Mouse (Mus musculus): ENCODE results near the gene Yes1.
"Not testable (repeated sequence)": the region's sequence is repeated elsewhere in the genome, so short reads cannot be mapped to it uniquely, and the experiment has no call there.

The Yes1 gene

DNA sequence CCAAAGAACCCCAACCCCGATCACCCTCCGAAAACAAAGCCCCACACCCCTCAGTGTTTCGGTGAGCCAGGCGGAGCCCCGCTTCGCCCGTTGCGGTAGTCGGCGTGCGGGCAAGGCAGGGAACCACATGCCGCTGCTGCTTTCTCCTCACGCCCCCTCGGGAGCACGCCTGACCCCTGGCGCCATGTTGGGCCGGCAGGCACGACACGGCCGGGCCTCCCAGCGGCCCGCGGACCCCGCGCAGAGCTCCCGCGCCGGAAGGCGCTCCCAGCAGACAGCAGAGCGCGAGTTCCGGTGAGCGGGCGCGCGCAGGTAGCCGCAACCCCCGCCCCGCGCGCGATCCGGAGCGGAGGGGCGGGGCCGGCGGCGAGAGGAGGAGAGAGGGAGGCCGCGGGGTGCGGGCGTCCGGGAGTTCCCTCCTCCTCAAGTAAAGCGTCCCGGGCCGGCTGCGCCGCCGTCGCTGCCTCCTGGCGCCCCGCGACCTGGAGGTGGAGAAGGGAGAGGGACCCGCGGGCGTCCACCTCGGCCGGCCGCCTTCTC lies at the start of gene Yes1:
Gene Yes1 (plus strand): TSS at position 371 of the 540 bp plus-strand sequence.
- peak; percentile 33 to 34 for DNase-seq (ENCODE audit: low spot score in 2 of 2)

DNA sequence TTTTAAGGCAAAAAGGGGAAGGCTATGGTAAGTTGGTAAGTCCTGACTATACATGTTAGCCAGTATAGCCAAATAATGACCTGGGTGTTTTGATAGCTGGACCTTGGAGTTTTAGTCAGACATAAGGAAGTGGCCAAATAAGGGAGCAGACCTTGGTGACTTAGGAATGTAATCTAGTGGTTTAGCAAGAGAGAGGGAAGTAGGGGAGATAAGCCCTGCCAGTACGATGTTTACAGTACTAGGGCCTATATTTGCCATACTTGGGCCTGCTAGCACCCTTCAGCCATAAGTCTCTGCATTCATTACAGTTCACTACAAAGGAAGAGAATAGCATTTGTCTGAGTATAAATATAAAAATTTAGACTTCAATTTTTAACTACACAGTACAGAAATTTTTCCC lies 46.3 kb upstream of the Yes1 start:
- DNase-seq (ENCODE audit: low spot score in 2 of 2), result no peak

DNA sequence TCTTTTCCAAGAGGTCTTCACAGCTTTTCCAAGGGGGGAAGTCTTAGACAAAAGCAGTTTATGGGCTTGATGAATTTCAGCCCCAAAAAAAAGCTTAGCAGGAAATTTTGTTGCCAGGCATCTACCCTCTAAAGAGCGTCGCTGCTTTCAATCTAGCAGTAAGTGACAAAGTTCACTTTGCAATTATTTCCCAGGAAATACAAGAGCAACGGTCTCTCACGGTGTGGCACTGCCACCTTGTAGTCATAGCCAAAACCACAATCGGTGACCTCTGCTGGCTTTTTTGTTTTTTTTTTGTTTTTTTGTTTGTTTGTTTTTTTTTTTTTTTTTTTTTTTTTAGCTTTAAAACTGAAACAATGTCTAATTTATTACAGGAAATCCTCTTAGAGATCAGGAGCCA lies 39.2 kb upstream of the Yes1 start:
- DNase-seq (ENCODE audit: low spot score in 2 of 2), result no peak

DNA sequence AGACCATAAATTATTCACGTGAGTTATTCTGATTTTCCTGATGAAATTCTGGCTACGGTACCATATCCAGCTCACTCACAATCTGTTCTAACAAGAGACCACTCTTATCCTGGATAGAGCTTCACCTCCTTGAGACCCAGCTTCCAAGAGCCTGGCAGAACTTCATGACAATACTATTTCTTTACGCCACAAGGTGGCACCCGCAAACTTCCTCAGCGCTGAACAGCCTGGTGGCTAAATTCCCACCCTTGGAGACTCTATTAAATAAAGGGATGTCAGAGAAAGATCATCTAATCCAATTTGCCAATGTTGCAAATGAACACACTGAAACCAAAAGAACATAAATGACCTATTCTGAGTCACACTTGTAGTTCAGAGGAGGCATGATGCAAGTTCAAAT lies 22.8 kb upstream of the Yes1 start:
- DNase-seq (ENCODE audit: low spot score in 2 of 2), result peak; percentile 19 to 32

DNA sequence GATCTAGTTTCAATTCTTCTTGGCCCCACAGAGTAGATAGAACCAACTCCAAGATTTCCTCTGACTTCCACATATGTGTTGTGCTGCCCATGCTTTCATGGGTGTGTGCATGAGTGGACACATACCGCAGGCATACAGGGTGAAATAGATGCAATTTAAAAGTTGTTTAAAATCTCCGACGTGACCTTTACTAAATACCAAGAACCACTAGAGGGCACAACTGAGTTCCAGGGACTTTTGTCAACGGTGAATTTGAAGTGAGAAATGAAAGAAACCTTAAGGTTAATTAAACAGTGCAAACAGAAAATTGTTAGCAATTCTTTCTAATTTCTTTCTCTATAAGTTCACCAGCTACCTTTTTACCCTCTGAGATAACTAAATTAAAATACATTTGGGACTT lies 17.2 kb upstream of the Yes1 start:
- DNase-seq (ENCODE audit: low spot score in 2 of 2), result no peak

DNA sequence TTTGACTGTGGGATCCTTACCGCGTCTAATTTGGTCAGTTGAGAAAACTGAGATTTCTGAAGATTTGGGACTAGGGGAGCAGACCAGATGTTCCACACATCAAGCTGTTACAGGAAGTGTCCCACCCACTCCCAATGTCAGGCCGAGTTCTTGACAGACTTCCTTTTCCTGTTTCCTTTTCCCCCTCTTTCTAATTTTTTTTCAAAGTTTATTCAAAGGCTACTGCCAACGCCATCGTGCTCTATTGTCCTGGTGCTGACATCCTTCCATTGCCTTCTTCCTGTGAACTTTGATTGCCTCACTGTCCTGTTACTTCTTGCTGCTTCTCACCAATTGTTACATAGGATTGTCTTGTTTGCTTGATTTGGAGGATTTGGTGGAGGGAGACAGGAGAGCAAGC lies 16.6 kb upstream of the Yes1 start:
- no peak for DNase-seq (ENCODE audit: low spot score in 2 of 2)

DNA sequence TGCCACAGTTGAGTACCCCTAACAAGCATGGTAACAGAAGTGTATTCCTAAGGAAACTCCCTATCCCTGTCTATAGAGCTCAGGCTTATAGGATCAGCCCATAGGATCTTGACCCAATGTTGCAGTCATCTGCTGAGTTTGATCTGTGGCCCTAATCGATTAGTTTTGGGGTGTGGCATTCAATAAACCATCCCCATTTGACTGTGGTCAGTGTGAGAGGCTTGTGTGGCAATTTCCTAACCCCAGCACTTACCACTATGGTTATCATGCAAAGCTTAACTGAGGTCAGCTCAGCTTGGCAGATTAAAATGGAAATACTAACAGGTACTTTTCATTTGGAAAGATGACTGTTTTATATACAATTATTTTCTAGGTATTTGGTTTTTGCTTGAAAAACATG lies 5.1 kb upstream of the Yes1 start:
- DNase-seq (ENCODE audit: low spot score in 2 of 2), result no peak

DNA sequence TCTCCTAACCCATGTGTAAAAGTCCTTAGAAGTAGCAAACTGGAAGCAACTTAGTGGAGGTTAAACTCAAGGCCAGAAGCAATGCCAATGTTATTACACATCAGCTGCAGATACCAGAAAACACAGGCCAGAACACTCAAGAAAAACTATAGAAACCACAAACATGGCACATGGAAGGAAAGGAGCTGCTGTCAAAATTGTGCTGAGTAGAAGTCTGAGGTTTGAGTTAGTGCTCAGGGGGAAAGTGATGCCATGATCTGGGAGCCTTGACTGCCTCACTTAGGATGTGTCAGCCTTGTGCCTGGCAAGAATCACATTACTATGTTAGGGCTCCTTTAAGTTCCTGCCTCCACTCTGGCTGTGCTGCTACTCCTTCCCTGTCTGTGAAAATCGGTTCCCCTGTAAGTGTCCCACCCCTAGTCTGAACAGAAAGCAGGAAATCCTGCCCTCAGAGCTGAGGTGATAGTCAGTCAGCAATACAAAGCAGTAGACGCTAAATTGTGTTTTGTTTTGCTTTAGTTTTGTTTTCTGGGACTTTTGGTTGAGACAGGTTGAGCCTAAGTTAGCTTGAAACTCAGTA lies 3.1 kb upstream of the Yes1 start:
- no peak for DNase-seq (ENCODE audit: low spot score in 2 of 2)

DNA sequence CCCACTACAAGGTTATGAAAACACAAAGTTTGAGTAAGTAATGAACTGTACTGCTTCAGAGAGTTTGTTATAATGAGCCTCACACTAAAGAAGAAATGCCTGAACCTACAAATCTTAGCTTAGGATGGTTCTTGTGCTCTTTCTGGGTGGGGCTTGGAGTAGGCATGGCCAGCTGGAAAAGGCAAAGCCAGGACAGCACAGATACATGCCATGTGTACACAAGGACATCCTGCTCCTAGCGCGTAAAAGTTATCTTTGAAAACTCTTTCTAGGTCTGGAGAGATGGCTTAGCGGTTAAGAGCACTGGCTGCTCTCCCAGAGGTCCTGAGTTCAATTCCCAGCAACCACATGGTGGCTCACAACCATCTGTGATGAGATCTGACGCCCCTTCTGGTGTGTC lies 2.5 kb upstream of the Yes1 start:
- no peak for DNase-seq (ENCODE audit: low spot score in 2 of 2)

DNA sequence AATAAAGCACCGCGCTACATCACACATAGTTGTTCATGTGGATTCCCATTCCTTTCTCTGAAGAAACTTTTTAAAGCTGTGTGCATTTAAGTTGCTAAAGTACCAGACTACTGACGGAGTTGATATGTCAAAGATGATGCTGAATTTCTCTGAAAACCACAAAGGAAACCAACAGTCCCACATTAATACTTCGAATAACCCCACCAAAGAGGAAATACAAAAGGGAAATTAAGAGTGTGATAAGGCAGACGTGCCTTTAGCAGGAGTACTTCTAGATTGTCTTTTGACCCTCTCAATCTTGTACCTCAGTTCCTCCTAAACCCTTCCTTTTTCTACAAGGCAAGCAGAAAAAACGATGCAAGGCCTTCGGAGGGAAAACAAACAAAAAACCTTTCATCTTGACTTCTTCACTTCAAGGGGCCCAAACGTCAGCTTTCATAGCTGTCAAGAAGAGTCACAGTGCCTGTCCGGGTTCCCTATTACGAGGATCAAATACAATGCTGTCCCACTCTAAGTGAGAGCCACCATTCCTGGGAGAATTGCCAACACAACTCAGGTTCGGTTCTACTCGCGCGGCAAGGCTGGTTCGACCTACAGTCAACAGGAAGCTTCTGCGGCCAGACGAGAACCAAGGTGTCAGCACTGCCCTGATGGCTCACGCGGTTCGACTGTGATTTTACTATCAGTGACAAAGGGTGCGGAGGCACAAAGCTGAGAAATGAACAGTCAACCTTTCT lies 739 bp upstream of the Yes1 start:
- DNase-seq (ENCODE audit: low spot score in 2 of 2), result peak; percentile 1 to 11

DNA sequence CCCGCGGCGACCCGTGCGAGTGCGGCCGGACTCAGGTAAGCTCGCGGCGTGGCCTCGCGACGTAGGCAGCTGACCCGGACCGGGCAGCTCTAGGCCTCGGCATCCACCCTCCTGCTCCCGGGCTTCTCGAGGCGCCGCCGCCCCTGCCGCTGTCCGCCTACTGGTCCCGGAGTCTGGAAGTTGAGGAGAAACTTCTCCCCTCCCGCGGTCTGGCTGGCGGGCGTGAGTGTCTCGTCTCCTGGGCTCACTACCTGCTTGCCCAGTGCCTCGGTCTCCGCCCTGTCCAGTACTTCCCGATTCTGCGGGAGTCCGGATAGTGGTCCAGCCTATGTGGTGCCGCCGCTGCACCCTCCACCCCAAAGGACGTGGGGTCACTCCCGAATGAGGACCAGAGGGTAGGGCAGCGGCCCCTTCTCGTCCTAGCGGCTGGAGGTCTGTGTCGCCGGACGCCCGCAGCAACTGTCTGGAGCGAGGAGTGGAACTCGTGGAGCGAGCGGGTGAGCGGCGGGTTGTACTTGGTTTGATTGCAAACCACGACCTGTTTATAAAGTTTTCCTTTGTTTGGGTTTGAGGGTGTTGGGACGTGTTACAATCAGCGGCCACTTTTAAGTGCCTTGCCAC lies 480 bp downstream of the Yes1 start:
- DNase-seq (ENCODE audit: low spot score in 2 of 2), result peak; percentile 3 to 5

DNA sequence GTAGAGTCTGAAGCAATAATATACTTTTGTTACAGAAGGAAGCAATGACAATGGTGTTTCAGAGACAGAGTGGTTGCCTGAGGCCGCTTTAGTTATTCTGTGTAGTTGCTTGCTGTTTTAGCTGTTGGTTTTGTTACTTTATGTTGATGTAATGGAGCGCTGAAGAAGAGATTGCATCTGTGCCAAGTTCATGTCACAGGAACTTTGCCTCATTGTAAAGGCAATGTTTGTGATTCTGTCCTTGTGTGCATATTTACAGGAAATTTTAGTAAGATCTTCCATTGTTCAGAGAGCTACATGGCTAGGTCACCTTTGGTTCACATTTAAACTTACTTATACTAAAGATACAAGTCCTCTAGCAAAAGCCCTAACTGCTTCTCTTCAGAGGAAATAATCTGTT lies 3.3 kb downstream of the Yes1 start:
- no peak for DNase-seq (ENCODE audit: low spot score in 2 of 2)

DNA sequence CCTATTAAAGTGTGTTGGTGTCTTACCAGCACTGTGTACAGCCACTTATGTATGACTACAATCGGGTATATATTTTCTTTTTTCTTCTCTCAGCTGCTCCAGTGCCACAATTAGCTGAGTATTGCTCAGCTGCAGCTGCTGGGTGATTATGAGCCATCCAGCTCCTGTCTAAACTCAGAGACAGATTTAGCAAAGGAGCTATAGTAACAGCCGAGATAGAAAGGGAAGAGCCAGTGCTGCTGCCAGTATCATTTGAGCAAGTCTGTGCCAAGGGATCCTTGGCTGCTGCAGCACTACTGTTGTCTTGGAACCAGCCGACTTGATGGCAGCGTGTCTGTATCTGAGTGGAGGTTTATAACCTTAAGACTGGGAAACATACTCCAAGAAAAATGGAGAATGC lies 3.7 kb downstream of the Yes1 start:
- DNase-seq (ENCODE audit: low spot score in 2 of 2), result peak; percentile 53 to 68

DNA sequence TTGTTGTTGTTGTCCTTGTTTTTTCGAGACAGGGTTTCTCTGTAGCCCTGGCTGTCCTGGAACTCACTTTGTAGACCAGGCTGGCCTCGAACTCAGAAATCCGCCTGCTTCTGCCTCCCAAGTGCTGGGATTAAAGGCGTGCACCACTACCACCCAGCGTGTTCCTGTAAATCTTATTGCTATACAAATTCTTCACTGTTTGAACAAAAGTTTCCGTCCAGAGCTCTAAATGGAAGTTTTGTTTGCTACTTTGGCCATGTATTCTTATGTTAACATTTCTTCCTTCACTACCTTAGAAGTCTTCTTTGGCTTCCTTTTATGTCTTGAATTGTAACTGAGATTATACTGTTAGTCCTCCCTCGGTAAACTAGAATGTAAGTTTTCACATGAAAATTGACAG lies 5.5 kb downstream of the Yes1 start:
- DNase-seq (ENCODE audit: low spot score in 2 of 2), result not testable (repeated sequence)

DNA sequence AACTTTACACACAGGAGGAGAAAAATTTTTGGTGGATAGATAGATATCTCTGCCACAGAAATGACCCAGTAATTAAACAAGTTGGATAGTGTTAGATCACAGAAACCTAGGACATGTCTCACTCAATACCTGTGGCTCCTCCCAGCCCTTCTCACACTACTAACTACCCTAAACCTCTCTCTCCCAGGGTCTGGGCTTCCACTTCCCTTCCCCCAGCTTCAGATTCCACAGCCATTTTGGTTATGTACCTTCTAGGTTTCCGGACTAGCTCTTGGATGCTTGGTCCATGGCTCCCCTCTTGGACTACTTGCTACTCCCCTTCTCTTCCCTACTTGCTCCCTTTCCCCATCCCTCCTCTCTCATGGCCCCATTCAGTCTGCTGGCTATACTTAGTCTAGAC lies 6.9 kb downstream of the Yes1 start:
- DNase-seq (ENCODE audit: low spot score in 2 of 2), result no peak

DNA sequence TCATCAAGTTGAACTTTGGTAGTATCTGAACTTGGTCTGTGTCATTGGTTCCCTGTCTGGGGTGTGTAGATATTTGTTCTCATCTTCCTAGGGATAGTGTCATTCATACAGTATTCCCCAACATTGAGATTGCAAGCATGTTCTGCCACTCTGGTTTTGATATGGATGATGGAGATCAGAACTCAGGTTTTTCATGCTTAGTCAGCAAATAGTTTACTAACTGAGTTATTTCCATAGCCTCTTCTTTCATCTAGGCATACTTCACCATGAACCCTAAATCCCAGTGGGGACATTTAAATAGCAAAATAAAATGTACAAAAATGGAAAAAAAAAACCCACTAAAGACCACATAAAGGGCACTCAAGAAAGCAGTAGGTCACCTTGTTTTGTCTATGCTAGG lies 12.7 kb downstream of the Yes1 start:
- DNase-seq (ENCODE audit: low spot score in 2 of 2), result no peak

DNA sequence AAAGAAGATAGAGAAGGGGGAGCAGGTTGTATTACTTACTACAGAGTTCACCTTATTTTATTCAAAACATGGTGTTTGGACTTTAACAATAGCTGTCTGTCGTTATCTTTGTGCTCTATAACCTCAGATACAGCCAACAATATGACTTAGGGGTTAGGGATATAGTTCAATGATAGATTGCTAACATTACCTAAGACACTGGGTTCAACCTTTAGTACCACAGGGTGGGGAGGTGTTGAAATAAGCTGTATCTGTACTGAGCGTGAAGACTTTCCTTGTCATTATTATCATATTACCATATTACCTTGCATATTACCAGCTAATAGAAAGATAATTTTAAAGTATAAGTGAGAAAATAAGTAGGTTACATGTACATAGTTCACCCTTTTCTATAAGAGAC lies 13.8 kb downstream of the Yes1 start:
- no peak for DNase-seq (ENCODE audit: low spot score in 2 of 2)

DNA sequence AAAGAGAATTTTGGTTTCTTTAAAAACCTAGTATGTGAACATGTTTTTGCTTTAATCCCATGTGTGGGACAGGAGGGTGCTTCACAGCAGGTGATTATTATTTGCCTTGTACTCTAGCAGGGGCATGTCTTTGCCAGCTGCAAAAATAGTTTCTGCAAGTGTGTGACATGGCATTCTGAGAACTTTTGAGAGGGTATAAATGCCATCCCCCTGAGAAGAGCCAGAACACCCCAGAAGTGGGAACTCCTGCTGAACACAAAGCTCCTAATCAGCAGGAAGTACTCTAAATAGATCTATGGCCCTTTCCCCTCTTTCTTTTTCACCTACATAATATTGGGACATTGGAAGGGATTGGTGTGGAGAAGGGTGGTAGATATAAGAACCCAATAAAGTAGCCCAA lies 22.2 kb downstream of the Yes1 start:
- no peak for DNase-seq (ENCODE audit: low spot score in 2 of 2)

DNA sequence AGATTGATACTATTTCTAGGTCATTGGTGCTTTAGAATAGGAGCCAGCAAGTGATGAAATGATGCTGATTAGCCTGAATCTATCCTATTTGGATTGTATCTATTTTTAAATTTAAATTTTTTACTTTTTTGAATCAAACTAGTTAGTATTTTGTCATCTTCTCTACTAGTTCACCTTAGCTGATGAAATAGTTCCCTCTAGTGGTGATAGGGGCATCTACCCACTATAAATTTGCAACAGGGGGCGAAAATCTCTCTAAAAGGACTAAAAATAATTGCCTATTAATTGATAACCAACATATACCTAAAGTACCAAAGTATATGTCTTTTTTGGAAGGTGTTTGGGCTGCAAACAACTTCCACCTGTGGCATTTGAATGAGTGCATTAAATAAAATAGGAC lies 46.4 kb downstream of the Yes1 start:
- no peak for DNase-seq (ENCODE audit: low spot score in 2 of 2)

DNA sequence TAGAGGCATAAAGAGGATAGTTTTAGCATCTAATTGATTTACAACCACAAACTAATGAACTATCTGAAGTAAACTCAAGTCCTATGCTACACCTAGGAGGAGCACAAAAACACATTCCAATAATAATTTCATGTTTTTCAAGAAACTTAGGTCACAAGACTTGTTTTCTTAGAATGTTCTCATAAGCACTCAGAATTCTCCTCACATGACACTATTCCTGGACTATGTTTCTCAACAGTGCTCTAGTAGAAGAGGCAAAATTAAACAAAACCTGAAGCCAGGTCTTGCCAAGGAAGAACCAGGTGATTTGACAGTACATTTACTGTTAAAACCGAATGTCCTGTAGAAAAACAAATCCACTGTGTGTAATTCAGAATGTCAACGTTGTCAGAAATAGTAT lies 71.5 kb downstream of the Yes1 start:
- no peak for DNase-seq (ENCODE audit: low spot score in 2 of 2)

DNA sequence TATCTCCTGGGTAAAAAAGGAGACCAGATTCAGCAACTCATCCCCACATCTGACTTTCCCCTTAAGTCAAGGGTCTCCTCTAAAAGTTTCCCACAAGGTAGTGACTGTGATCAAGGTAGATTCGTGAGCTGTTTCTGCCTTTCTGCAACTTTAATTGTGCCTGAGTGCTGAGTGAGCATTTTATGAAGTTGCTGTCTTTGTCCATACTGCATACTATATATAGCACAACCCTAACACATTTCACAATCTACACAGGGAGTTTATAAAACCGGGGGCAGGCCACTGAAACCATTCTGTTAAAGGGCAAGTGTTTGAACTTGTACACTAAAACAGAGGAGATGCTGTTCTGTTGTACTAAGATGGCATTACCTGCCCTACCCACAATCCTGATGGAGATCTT lies 82.4 kb downstream of the Yes1 start:
- DNase-seq (ENCODE audit: low spot score in 2 of 2), result no peak

DNA sequence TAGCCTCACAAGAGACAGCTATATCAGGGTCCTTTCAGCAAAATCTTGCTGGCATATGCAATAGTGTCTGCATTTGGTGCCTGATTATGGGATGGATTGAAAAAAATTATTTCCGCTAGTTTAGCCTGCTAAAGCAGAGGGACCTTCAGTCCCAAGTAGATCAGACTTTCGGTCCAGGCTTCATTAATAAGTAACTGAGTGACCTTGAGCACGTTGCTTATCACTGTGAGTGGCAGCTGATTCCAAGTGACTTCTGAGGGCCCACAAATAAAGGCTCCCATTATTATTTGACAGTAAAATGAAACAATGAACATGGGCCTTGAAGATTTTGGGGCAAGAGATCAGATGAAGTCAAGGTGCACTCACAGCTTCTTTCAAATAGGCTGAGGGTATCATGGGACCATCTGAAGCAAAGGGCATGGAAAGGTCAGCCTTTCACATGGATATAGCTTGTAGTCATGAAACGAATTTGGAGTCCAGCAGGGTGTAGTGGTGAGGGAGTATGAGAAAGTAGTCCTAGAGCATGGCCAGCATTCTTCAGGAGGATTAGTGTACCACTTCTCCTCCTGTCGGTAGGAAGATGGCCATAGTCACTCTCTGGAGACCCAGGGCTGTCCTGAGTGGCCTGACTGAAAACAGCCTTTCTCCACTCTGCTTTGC lies 86.4 kb downstream of the Yes1 start:
- no peak for DNase-seq (ENCODE audit: low spot score in 2 of 2)

Data from right cerebral cortex, postnatal 36 days (tissue).